Mouse (Mus musculus) embryonic facial prominence, embryonic 12.5 days (tissue): Measurements from ENCODE around the gene Serinc3. TPM values are rescaled to one million over a fixed set of nuclear protein-coding genes. Genes with fewer than 3 reads are reported as not detected.
"Not testable (repeated sequence)": the region's sequence is repeated elsewhere in the genome, so short reads cannot be mapped to it uniquely, and the experiment has no call there.

Experiments used
- ATAC-seq: fragments of 200-750 bp; cut with Nextera tagmentation; 2 replicates; pipeline ENCODE4 v1.8.0; 2017; ENCODE audit not compliant: insufficient number of reproducible peaks, insufficient read depth, low FRiP score, low TSS enrichment
- H3K27ac ChIP-seq: fragments of 300-500 bp; sonication (generic); 2 replicates; pipeline ENCODE4 v1.5.1; 2016; ENCODE audit warnings: mild to moderate bottlenecking
- H3K27me3 ChIP-seq: fragments of 300-500 bp; sonication (generic); 2 replicates; pipeline ENCODE4 v1.6.1; 2016; ENCODE audit warnings: mild to moderate bottlenecking, moderate library complexity
- H3K36me3 ChIP-seq: fragments of 300-500 bp; sonication (generic); 2 replicates; pipeline ENCODE4 v1.6.1; 2016; ENCODE audit warnings: mild to moderate bottlenecking
- H3K4me1 ChIP-seq: fragments of 300-500 bp; sonication (generic); 2 replicates; pipeline ENCODE4 v1.6.1; 2016
- H3K4me2 ChIP-seq: fragments of 300-500 bp; sonication (generic); replicated peaks from 2 replicates; pipeline ENCODE4 v1.6.1; 2016; ENCODE audit warnings: mild to moderate bottlenecking, moderate library complexity
- H3K4me3 ChIP-seq: fragments of 300-500 bp; sonication (generic); 2 replicates; pipeline ENCODE4 v1.5.1; 2016; ENCODE audit warnings: mild to moderate bottlenecking
- H3K9ac ChIP-seq: fragments of 300-500 bp; sonication (generic); 2 replicates; pipeline ENCODE4 v1.6.1; 2016; ENCODE audit warnings: mild to moderate bottlenecking, moderate library complexity
- H3K9me3 ChIP-seq: fragments of 300-500 bp; sonication (generic); 2 replicates; pipeline ENCODE4 v1.6.1; 2016; ENCODE audit warnings: mild to moderate bottlenecking, moderate library complexity
- WGBS: fragments of 180-500 bp; shearing (Covaris S2); methylation state at CpG from one replicate; pipeline ENCODE4 v1.1.7; 2016; 5-methylcytosine and 5-hydroxymethylcytosine counted together
- polyA plus RNA-seq: library from polyadenylated mRNA; unstranded; fragments of >200 nt; fragmentation: Nextera tagmentation; extraction: Ambion mirVana; gene quantifications from 2 replicates; pipeline ENCODE4 v1.2.1, GENCODE M21; 2016

Gene Serinc3
- polyA plus RNA-seq, 1 experiment from 2014 or later, result 27.0 TPM

DNA sequence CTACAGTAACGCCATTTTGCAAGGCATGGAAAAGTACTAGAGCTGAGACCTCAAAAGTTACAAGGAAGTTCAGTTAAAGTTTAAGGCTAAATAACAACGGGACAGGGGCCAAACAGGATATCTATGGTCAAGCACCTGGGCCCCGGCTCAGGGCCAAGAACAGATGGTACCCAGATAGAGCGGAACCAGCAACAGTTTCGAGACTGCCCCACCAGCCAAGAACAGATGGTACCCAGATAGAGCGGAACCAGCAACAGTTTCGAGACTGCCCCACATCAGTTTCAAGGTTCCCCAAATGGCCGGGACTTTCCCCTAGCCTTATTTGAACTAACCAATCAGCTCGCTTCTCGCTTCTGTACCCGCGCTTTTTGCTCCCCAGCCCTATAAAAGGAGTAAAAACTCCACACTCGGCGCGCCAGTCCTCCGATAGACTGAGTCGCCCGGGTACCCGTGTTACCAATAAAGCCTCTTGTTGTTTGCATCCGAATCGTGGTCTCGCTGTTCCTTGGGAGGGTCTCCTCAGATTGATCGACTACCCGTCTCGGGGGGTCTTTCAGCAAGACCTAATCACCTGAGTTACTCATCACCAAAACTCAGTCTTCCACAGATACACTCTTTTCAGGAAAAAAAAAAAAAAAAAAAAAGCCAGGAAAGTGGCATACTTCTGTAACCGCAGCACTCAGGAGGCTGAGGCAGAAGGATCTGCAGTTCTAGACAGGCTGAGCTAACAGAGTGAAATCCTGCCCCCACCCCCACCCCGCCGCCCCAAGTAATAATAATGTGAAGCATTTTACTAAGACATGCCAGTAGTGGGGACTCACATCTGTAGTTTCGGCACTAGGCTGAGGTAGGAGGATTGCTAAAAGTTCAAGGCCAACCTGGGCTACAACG, 2.0 kb downstream of the Serinc3 start:
- Histone ChIP-seq H3K4me1 (peaks cover 14% of the 10 kb centered on the region; the same call in 1 of the 2 replicates), H3K9me3 (no peaks in the 10 kb centered on the region), H3K36me3 (no peaks in the 10 kb centered on the region), H3K4me2 (peak overlapping the region; percentile 61), H3K4me3 (peak overlapping the region; percentile 92; the same call in 1 of the 2 replicates), H3K27ac (no peak overlapping the region), H3K9ac (no peak overlapping the region), H3K27me3 (no peaks in the 10 kb centered on the region)
- ATAC-seq, result no peak
- 91% methylated on average over 30 of the region's 30 CpGs for WGBS

DNA sequence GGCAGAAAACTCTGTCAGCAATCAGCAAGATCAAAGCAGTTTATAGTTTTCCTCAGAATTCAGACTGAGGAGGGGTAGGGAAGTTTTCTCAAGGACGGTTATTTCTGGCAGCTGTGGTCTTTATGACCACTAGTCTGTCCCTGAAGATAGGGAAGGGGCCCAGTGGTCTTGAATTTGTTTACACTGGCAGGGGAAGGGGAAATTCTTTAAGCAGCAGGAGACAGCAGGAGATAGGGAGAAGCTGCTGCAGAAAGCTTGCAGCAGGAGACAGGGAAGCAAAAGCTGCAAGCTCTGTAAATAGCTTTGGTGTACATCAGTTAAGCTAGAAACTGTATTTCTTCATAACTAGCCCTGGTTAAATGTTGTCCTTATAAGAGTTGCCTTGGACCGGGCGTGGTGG, 3.2 kb downstream of the Serinc3 start:
- Histone ChIP-seq H3K27ac (no peak overlapping the region), H3K4me1 (peaks cover 14% of the 10 kb centered on the region; the same call in 1 of the 2 replicates), H3K36me3 (no peaks in the 10 kb centered on the region), H3K9ac (no peak overlapping the region), H3K9me3 (no peaks in the 10 kb centered on the region), H3K4me2 (no peak overlapping the region), H3K4me3 (no peak overlapping the region), H3K27me3 (no peaks in the 10 kb centered on the region)
- no peak for ATAC-seq
- 76% methylated on average over 3 of the region's 3 CpGs for WGBS

DNA sequence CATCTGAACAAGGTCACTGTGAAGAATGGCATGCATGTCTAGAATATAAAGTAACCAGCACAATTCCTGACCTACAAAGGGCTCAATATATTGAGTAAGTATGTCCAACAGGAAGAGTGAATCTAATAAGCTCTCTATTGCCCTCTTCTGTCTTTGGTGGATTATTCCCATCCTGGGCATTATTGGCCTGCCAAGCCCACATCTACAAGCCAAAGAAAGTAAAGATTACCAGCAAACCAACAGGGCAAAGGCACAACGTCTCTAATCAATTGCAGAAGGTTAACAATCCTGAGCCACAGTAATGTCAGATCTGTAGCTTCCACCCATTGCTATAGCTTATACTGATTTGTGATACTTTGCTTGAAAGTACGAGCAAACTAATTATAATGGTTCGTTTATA, 4.4 kb downstream of the Serinc3 start:
- Histone ChIP-seq H3K4me2 (no peak overlapping the region), H3K9ac (no peak overlapping the region), H3K27me3 (no peaks in the 10 kb centered on the region), H3K4me3 (no peak overlapping the region), H3K9me3 (no peaks in the 10 kb centered on the region), H3K4me1 (peaks cover 14% of the 10 kb centered on the region; the same call in 1 of the 2 replicates), H3K27ac (no peak overlapping the region), H3K36me3 (0 out of 2 replicates have a peak, but pooled peaks cover 7% of the 10 kb centered on the region)
- no peak for ATAC-seq
- 83% methylated on average over 3 of the region's 3 CpGs for WGBS

DNA sequence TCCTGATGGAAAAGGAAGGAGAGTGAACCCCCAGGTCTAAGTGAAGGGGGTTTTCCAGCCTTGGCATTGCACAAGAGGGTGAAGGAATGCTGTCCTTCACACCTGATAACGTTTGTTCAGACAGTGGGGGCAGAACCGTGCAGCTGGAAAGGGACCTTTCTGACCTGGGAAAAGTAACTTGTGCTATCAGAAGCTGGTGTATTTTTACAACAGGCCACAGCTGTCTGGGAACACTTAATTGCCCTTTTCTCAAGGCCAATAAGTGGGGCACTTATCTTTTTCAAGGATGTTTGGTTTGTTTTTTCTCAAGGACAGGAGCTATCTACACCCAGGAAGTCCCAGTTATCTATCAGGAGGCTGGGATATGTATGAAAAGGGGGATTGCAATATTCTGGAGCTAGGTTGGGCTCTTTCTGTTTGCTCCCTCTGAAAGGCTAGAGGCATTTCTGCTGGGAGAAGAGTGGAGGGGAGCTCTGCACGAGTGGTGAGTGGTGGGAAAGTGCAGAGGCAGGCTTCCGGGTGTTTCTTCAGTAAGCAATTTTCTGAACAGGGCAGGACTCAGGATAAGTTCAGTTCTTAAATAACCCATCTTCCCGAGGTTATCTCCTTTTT, 7.2 kb downstream of the Serinc3 start:
- Histone ChIP-seq H3K4me3 (no peak overlapping the region), H3K27me3 (no peaks in the 10 kb centered on the region), H3K4me2 (no peak overlapping the region), H3K9ac (no peak overlapping the region), H3K9me3 (no peaks in the 10 kb centered on the region), H3K4me1 (peaks cover 4% of the 10 kb centered on the region; the same call in 1 of the 2 replicates), H3K36me3 (peaks cover 23% of the 10 kb centered on the region), H3K27ac (no peak overlapping the region)
- WGBS, result 63% methylated on average over 5 of the region's 5 CpGs
- no peak for ATAC-seq

DNA sequence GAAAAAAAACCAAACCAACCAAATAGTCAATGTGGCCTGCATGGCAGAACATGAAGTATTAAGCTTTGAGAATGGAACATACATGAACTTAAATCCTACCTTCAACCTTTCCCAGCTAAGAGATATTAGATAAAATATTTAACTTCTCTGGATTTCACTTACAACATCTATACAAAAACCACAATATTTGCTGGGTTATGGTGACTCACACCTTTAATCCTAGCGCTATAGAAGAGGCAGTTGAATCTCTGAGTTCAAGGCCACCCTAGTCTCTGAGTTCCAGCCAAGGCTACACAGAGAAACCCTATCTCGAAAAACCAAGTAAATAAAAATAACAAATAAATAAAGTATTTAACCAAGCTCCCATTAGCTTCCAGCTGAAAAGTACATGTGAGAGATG, 8.9 kb downstream of the Serinc3 start:
- peaks cover 40% of the 10 kb centered on the region for H3K36me3 ChIP-seq

DNA sequence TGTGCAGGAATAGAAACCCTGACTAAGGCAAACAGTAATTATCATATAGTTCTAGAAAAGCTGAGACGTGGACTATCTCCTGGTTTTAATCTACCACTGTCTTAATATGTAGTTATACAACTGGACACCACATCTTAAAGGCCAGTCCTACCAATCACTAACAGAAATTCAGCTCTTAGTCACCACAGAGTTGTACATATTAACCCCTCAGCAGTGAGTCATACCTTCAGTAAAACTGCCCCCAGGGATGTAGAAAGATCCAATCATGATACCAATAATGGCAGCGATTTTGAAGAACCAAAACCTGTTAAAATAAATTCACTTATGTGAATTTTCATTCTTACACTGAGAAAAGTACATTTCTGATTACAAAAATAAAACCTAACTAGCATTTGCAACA, 10.7 kb downstream of the Serinc3 start:
- no peak overlapping the region for H3K4me3 ChIP-seq
- ATAC-seq, result no peak
- no peaks in the 10 kb centered on the region for H3K27me3 ChIP-seq
- H3K36me3 ChIP-seq, result peaks cover 55% of the 10 kb centered on the region
- H3K9me3 ChIP-seq, result no peaks in the 10 kb centered on the region
- no peak overlapping the region for H3K27ac ChIP-seq
- no peak overlapping the region for H3K4me2 ChIP-seq
- WGBS, result 85% methylated on average over 2 of the region's 2 CpGs
- H3K9ac ChIP-seq, result no peak overlapping the region
- H3K4me1 ChIP-seq, result no peaks in the 10 kb centered on the region

More for the DNA sequence above, 8.9 kb downstream of the Serinc3 start:
- no peak overlapping the region for H3K27ac ChIP-seq
- no peak overlapping the region for H3K4me3 ChIP-seq
- no peak overlapping the region for H3K4me2 ChIP-seq
- H3K9ac ChIP-seq, result no peak overlapping the region
- ATAC-seq, result no peak
- WGBS, result 92% methylated on average over 2 of the region's 2 CpGs
- H3K27me3 ChIP-seq, result no peaks in the 10 kb centered on the region
- H3K4me1 ChIP-seq, result no peaks in the 10 kb centered on the region
- H3K9me3 ChIP-seq, result no peaks in the 10 kb centered on the region

DNA sequence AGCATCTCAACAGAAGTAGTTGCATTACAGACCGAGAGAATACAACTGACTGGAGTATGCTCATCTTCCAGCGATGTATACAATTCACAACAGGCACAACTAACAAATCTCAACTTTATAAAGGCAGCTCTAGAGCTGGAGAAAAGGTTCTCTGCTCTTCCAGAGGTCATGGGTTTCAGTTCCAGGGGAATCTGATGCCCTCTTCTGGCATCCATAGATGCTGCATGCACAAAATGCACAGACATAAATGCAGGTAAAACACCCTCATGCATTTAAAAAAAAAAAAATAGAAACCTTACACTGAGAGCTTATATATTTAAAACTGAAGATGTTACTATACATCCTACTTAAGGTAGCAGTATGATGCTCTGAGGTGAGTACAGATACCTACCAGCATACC, 13.2 kb downstream of the Serinc3 start:
- Histone ChIP-seq H3K4me3 (no peak overlapping the region), H3K4me2 (no peak overlapping the region), H3K4me1 (no peaks in the 10 kb centered on the region), H3K36me3 (peaks cover 75% of the 10 kb centered on the region), H3K27me3 (no peaks in the 10 kb centered on the region), H3K27ac (no peak overlapping the region), H3K9me3 (no peaks in the 10 kb centered on the region), H3K9ac (no peak overlapping the region)
- WGBS, result 98% methylated on average over 2 of the region's 2 CpGs
- no peak for ATAC-seq

DNA sequence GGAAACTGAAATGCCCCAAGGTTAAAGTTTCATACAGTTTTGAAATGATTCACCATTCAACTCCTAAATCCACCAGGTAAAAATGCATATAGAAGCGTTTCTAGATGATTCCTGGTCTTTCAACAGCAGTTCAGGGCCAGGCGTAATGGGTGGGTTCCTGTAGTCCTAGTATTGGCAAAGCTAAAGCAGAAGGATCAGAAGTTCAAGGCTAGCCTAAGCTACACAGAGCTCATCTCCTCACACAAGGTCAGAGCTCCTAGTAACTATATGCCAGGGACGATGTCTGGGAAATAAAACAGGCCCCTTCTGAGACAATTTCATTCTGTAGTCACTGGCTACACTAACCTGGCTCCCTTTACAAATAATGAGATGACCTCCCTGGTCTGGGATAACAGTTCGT, 13.7 kb downstream of the Serinc3 start:
- Histone ChIP-seq H3K27me3 (no peaks in the 10 kb centered on the region), H3K9me3 (no peaks in the 10 kb centered on the region), H3K4me3 (no peak overlapping the region), H3K4me2 (no peak overlapping the region), H3K36me3 (peaks cover 78% of the 10 kb centered on the region), H3K27ac (no peak overlapping the region), H3K4me1 (no peaks in the 10 kb centered on the region), H3K9ac (no peak overlapping the region)
- ATAC-seq, result no peak
- 93% methylated on average over 4 of the region's 4 CpGs for WGBS

DNA sequence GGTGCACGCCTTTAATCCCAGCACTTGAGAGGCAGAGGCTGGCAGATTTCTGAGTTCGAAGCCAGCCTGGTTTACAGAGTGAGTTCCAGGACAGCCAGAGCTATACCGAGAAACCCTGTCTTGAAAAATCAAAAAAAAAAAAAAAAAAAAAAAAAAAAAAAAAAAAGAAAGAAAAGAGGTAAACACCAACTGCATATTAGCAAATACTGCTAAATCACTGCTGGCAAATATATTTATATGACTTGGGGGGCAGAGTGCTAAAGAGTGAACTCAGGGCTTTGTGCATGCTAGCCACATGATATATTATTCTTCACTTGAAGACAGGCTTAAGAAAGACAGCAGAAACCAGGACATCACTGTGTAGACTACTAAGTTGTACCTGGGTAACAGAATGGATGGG, 23.5 kb downstream of the Serinc3 start:
- not testable (repeated sequence) for H3K27me3 ChIP-seq, H3K9ac ChIP-seq
- peaks cover 68% of the 10 kb centered on the region for H3K36me3 ChIP-seq

DNA sequence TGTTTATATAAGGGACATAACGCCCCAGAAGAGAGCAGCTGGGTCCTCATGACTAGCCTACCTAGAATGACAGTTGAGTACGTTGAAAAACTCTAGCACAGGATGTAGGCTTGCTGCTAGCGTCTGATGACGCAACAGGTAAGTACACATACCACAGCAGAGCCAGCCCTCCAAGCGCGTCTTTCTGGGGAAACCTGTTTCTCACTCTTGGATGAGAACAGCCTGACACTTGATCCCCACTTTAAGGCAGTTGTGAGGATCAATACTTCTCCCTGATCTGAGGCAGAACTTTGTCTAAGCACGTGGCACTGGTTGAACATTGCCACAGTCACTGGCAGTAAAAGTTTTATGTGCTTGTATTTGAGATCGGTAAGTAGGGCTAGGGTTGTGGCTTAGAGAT, 24.5 kb downstream of the Serinc3 start:
- Histone ChIP-seq H3K9me3 (no peaks in the 10 kb centered on the region), H3K4me1 (no peaks in the 10 kb centered on the region), H3K27ac (no peak overlapping the region), H3K36me3 (peaks cover 67% of the 10 kb centered on the region), H3K27me3 (no peaks in the 10 kb centered on the region), H3K4me3 (no peak overlapping the region), H3K4me2 (no peak overlapping the region), H3K9ac (no peak overlapping the region)
- WGBS, result 84% methylated on average over 8 of the region's 8 CpGs
- no peak for ATAC-seq

More for the DNA sequence above, 23.5 kb downstream of the Serinc3 start:
- H3K4me3 ChIP-seq, H3K4me2 ChIP-seq, H3K27ac ChIP-seq, ATAC-seq, H3K4me1 ChIP-seq, H3K9me3 ChIP-seq: not testable (repeated sequence)
- 92% methylated on average over 3 of the region's 3 CpGs for WGBS

DNA sequence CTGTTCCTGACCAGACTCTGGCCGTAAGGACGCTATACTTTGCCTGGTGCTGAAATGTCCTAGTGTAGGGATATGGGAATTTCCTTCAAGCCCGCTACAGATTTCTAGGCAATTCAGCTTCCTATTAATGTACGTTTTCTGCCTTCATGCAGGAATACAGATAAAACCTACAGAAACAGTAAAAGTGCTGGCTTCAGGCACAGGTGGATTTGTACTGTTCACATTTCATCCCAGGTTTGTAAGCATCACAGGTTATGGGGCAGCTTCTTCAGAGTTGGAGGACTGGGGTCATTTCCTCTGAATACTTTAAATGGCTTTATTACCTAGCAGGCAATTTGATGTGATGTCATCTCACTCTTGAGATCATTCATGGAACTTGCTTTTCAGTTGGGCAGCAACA, 27.1 kb downstream of the Serinc3 start:
- no peak overlapping the region for H3K4me3 ChIP-seq
- no peaks in the 10 kb centered on the region for H3K4me1 ChIP-seq
- no peak overlapping the region for H3K4me2 ChIP-seq
- H3K27ac ChIP-seq, result no peak overlapping the region
- no peak for ATAC-seq
- WGBS, result 95% methylated on average over 4 of the region's 4 CpGs
- no peaks in the 10 kb centered on the region for H3K9me3 ChIP-seq
- H3K36me3 ChIP-seq, result peaks cover 76% of the 10 kb centered on the region
- H3K9ac ChIP-seq, result no peak overlapping the region
- H3K27me3 ChIP-seq, result no peaks in the 10 kb centered on the region

DNA sequence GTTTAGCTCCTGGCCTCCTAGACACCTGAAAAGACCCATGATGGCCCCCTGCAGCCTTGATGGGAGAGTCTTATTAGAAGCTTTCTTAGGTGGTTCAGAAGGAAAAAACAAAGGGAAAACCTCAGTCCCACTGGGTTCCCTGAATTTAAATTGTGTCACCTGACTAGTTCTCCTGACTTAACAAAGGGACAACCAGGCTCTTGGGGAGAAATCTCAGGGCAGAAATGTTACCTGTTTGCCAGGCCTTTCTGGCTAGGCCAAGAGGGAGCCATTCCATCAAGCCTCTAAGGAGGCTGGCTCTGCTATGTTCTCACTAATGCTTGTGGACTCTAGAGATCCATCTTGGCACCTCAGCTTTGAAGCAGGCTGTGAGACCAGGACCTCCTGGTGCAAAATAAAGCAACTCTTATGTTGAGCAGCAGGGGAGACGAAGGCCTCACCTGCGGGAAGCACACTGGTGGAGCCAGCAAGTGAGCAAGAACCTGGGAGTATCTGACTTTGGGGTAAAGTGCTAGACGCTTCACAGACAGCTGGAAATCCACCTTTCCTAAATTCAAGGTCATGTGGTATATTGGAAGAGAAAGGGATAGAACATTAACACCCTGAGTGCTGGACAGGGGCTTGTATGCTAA, 27.6 kb downstream of the Serinc3 start:
- peaks cover 76% of the 10 kb centered on the region for H3K36me3 ChIP-seq
- no peak overlapping the region for H3K27ac ChIP-seq
- no peak overlapping the region for H3K9ac ChIP-seq
- no peaks in the 10 kb centered on the region for H3K4me1 ChIP-seq
- no peak overlapping the region for H3K4me3 ChIP-seq
- WGBS, result 80% methylated on average over 3 of the region's 3 CpGs
- ATAC-seq, result no peak
- H3K4me2 ChIP-seq, result no peak overlapping the region
- no peaks in the 10 kb centered on the region for H3K9me3 ChIP-seq
- H3K27me3 ChIP-seq, result no peaks in the 10 kb centered on the region
